Mouse (Mus musculus) heart, embryonic 14.5 days (tissue): ENCODE data around the gene Msi1. TPM values are rescaled to one million over a fixed set of nuclear protein-coding genes. Genes with fewer than 3 reads are reported as not detected.

Source experiments
- ATAC-seq: fragments of 200-750 bp; cut with Nextera tagmentation; 2 replicates; pipeline ENCODE4 v1.8.0; 2017; ENCODE audit warnings: low read depth, moderate TSS enrichment; ENCODE audit not compliant: insufficient number of reproducible peaks, insufficient read depth, low FRiP score
- H3K27ac ChIP-seq, 2 experiments: fragments of 200-500 bp in 1 of 2; fragments of 300-500 bp in 1 of 2; sonication (generic) in 1 of 2; replicated peaks in 1 of 2; 2 replicates each; pipeline ENCODE4 v1.5.1; 2012 to 2014; ENCODE audit warnings: low read depth in 2 of 2, low read length in 2 of 2, control low read depth in 1 of 2, mild to moderate bottlenecking in 1 of 2, mixed read lengths in 1 of 2; ENCODE audit not compliant: control insufficient read depth in 1 of 2, insufficient read depth in 1 of 2
- H3K27me3 ChIP-seq: fragments of 300-500 bp; sonication (generic); 2 replicates; pipeline ENCODE4 v1.6.1; 2014; ENCODE audit warnings: mild to moderate bottlenecking, low read length, control low read depth; ENCODE audit not compliant: control insufficient read depth, insufficient read depth
- H3K36me3 ChIP-seq: fragments of 300-500 bp; sonication (generic); 2 replicates; pipeline ENCODE4 v1.6.1; 2014; ENCODE audit warnings: mild to moderate bottlenecking, control low read depth, low read length, mixed read lengths; ENCODE audit not compliant: control insufficient read depth, insufficient read depth
- H3K4me1 ChIP-seq, 2 experiments: fragments of 200-500 bp in 1 of 2; fragments of 300-500 bp in 1 of 2; sonication (generic) in 1 of 2; 2 replicates each; pipeline ENCODE4 v1.6.1; 2012 to 2014; ENCODE audit warnings: low read length in 2 of 2, control low read depth in 1 of 2, mixed read lengths in 1 of 2; ENCODE audit not compliant: control insufficient read depth in 2 of 2, insufficient read depth in 2 of 2
- H3K4me2 ChIP-seq: fragments of 300-500 bp; sonication (generic); 2 replicates; pipeline ENCODE4 v1.6.1; 2014; ENCODE audit warnings: mild to moderate bottlenecking, low read length
- H3K4me3 ChIP-seq, 2 experiments: fragments of 200-500 bp in 1 of 2; fragments of 300-500 bp in 1 of 2; sonication (generic) in 1 of 2; 2 replicates each; pipeline ENCODE4 v1.5.1; 2012 to 2014; ENCODE audit warnings: low read length in 2 of 2, mild to moderate bottlenecking in 2 of 2, control low read depth in 1 of 2, low read depth in 1 of 2, moderate library complexity in 1 of 2; ENCODE audit not compliant: control insufficient read depth in 1 of 2, insufficient read depth in 1 of 2
- H3K9ac ChIP-seq: fragments of 300-500 bp; sonication (generic); 2 replicates; pipeline ENCODE4 v1.6.1; 2014; ENCODE audit warnings: mild to moderate bottlenecking, low read length
- H3K9me3 ChIP-seq: fragments of 300-500 bp; sonication (generic); 2 replicates; pipeline ENCODE4 v1.6.1; 2016; ENCODE audit warnings: low read length, control low read depth; ENCODE audit not compliant: control insufficient read depth
- WGBS: fragments of 180-500 bp; shearing (Covaris S2); extraction: QIAGEN DNeasy Blood & Tissue Kit; methylation state at CpG from one replicate; pipeline ENCODE4 v1.1.7; 2014; 5-methylcytosine and 5-hydroxymethylcytosine counted together
- polyA plus RNA-seq: library from polyadenylated mRNA; unstranded; fragments of >200 nt; fragmentation: Nextera tagmentation; extraction: Ambion mirVana; gene quantifications from 2 replicates; pipeline ENCODE4 v1.2.1, GENCODE M21; 2014

Msi1 gene
- polyA plus RNA-seq, 1 experiment from 2014 or later: 3.3 TPM

DNA sequence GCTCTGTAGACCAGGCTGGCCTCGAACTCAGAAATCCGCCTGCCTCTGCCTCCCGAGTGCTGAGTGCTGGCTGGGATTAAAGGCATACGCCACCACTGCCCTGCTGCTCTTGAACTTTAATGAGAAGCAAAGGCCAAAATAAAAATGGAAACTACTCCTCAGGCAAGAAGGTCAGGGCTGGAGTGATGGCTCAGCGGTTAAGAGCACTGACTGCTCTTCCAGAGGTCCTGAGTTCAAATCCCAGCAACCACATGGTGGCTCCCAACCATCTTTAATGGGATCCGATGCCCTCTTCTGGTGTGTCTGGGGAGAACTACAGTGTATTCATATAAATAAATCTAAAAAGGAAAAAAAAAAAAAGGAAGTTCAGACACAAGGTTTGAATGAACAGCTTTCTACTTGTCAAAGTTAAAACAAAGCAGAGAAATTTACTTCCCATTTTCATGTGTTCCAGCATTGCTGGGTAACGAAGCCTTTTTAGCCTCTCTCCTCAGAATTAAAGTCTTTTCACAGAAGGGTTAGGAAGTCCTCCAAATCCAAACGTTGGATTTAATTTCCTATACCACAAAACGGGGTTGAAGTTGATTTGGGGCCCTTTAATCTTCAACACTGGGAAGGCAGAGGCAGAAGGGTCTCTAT lies 58.7 kb downstream of the Msi1 start:
- WGBS: 75% methylated on average over 9 of the region's 9 CpGs
- Histone ChIP-seq H3K4me3 (peak overlapping the region in 1 of 2 experiments; percentile 39; a peak in 1 of 4 replicates), H3K27ac (peak overlapping the region in 1 of 2 experiments; percentile 100; a peak in 1 of 4 replicates), H3K4me2 (peak overlapping the region; percentile 64), H3K4me1 (peaks cover 16 to 25% of the 10 kb centered on the region in 2 experiments), H3K27me3 (no peaks in the 10 kb centered on the region), H3K9me3 (no peaks in the 10 kb centered on the region), H3K9ac (peak overlapping the region; percentile 83; the same call in 1 of the 2 replicates), H3K36me3 (no peaks in the 10 kb centered on the region)
- no peak for ATAC-seq

DNA sequence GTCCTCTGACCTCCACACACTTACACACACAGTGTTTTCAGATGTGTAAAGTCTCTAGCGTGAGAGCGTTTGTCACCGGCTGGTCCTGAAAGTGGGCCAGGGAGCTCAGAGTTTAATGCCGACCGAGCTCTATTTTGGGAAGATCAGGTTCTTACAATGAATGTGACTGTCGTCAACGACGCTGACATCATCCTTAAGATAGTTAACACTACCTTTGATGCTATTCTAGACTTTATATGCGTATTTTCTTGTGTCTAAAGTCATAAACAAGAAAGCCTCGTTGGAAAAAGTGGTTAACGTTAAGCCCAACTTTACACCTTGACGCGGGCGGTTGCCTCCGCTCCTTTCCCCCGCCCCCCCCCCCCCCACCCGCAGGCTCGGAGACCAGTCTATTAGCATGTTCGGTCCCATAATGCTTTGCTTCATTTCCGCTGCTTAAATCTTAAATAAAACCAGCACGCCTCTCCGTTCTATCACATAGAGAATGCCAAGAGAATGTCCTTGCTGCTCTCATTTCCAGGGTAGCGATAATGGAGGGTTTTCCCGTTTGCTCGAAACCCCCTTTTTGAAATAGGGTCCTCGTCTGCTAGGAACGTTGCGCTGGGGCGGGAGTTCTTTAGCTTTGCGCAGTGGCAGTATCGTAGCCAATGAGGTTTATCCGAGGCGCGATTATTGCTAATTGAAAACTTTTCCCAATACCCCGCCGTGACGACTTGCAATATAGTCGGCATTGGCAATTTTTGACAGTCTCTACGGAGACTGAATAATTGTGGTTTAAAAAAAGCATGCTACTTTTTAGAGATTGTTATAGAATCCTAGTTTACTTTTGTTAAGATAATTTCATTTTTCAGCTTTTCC lies 59.7 kb downstream of the Msi1 start:
- peaks cover 21 to 30% of the 10 kb centered on the region in 2 experiments for H3K4me1 ChIP-seq
- H3K4me3 ChIP-seq: peak overlapping the region; percentile 39 to 53
- peak overlapping the region; percentile 64 for H3K4me2 ChIP-seq
- peak overlapping the region; percentile 83 for H3K9ac ChIP-seq
- no peaks in the 10 kb centered on the region for H3K36me3 ChIP-seq
- peak; percentile 41; the same call in 1 of the 2 replicates for ATAC-seq
- H3K27ac ChIP-seq: peak overlapping the region; percentile 100
- 0% methylated on average over 39 of the region's 39 CpGs for WGBS
- H3K9me3 ChIP-seq: no peaks in the 10 kb centered on the region
- no peaks in the 10 kb centered on the region for H3K27me3 ChIP-seq

DNA sequence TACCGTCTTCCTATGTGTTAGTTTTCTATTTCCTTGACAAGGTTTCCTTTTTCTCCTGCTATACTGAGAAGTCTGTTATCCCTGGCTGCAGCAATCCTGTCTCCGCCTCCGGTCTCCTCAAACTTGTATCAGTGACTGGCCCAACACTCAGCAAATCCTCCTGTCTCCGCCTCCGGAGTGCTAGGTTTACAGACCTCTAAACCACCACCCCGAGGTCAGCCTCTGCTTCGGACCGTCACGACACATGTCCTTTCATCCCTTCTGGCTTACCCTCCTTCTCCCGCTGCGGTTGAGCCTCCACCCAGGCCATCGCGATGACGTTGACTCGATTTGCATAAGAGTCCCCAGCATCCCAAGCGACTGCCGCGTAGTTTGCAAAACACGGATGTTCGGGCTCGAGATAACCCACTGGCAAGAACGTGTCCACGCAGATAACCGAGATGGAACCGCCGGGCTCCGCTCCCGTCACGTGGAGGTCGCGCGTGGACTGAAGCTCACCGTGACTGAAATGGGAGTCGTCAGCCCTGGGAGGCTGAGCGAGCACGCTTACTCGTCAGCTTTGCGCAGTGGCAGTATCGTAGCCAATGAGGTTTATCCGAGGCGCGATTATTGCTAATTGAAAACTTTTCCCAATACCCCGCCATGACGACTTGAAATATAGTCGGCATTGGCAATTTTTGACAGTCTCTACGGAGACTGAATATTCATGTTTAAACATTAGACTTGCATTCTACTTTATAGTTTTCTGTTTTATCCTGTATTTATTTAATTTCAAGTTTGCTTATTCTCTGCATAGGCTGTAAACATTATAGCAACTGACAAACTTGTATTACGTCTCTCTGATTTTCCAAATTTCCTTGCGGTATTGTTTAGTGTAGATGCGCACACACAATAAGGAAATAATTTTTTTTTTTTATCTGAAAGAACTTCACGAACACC lies 60.6 kb downstream of the Msi1 start:
- peak; percentile 75 for ATAC-seq
- H3K4me3 ChIP-seq: peak overlapping the region; percentile 39 to 53
- no peaks in the 10 kb centered on the region for H3K36me3 ChIP-seq
- H3K27ac ChIP-seq: peak overlapping the region; percentile 100
- peak overlapping the region; percentile 83 for H3K9ac ChIP-seq
- H3K4me2 ChIP-seq: peak overlapping the region; percentile 64
- no peaks in the 10 kb centered on the region for H3K9me3 ChIP-seq
- WGBS: under 1% methylated on average over 50 of the region's 50 CpGs
- H3K4me1 ChIP-seq: peaks cover 21 to 26% of the 10 kb centered on the region in 2 experiments
- H3K27me3 ChIP-seq: no peaks in the 10 kb centered on the region

GRCm38 (mm10) chr5:115490638-115491000 lies 61.2 kb downstream of the Msi1 start:
- no peak overlapping the region for H3K4me3 ChIP-seq
- no peaks in the 10 kb centered on the region for H3K27me3 ChIP-seq
- peak overlapping the region in 1 of 2 experiments; percentile 63; a peak in 2 of 4 replicates for H3K27ac ChIP-seq
- H3K9ac ChIP-seq: no peak overlapping the region
- H3K36me3 ChIP-seq: no peaks in the 10 kb centered on the region
- ATAC-seq: no peak
- peak overlapping the region; percentile 64 for H3K4me2 ChIP-seq
- H3K4me1 ChIP-seq: peaks cover 20 to 25% of the 10 kb centered on the region in 2 experiments
- WGBS: 9% methylated on average over 8 of the region's 8 CpGs
- no peaks in the 10 kb centered on the region for H3K9me3 ChIP-seq

GRCm38 (mm10) chr5:115491076-115491475 lies 61.7 kb downstream of the Msi1 start:
- Histone ChIP-seq H3K36me3 (no peaks in the 10 kb centered on the region), H3K4me3 (no peak overlapping the region), H3K9ac (no peak overlapping the region), H3K9me3 (no peaks in the 10 kb centered on the region), H3K27ac (no peak overlapping the region), H3K4me2 (no peak overlapping the region; the same call in none of the 2 replicates), H3K4me1 (peaks cover 20 to 25% of the 10 kb centered on the region in 2 experiments), H3K27me3 (no peaks in the 10 kb centered on the region)
- ATAC-seq: no peak
- 31% methylated on average over 5 of the region's 5 CpGs for WGBS

- H3K36me3 ChIP-seq: no peaks in the 10 kb centered on the region
- no peaks in the 10 kb centered on the region for H3K27me3 ChIP-seq
- peak overlapping the region; percentile 8 to 61; a peak in 3 of 4 replicates for H3K27ac ChIP-seq
- H3K9ac ChIP-seq: peak overlapping the region; percentile 58
- no peak for ATAC-seq
- peak overlapping the region; percentile 64 for H3K4me2 ChIP-seq
- H3K4me3 ChIP-seq: peak overlapping the region; percentile 5 to 17; a peak in 3 of 4 replicates
- H3K9me3 ChIP-seq: no peaks in the 10 kb centered on the region
- H3K4me1 ChIP-seq: peaks cover 20 to 25% of the 10 kb centered on the region in 2 experiments
- 3% methylated on average over 28 of the region's 28 CpGs for WGBS
These were observed 62.4 kb downstream of the Msi1 start for GRCm38 (mm10) chr5:115491771-115492322.
